Mouse (Mus musculus) liver, embryonic 14.5 days (tissue): ENCODE results near the gene Auts2.

Experiments used
- CTCF ChIP-seq: IDR thresholded peaks from 2 replicates; pipeline ENCODE4 v1.5.1; 2016; ENCODE audit warnings: antibody characterized with exemption, low read depth, control low read depth
- EP300 ChIP-seq: IDR thresholded peaks from 2 replicates; pipeline ENCODE4 v1.6.1; 2016; ENCODE audit warnings: antibody characterized with exemption, low read depth

- TF ChIP-seq CTCF: no peak
- TF ChIP-seq EP300: no peak
Measured at GRCm38 (mm10) chr5:131420406-131420805, 1122.7 kb downstream of the Auts2 start.
